Mouse (Mus musculus): Measurements from ENCODE around the gene Exosc5.

The Exosc5 gene

GRCm38 (mm10) chr7:25677013-25677412, 18.0 kb downstream of the Exosc5 start:
- DNase-seq (ENCODE audit: low spot score in 2 of 2): no peak

- DNase-seq (ENCODE audit: low spot score in 2 of 2): no peak
Measured at GRCm38 (mm10) chr7:25679971-25680370, 21.0 kb downstream of the Exosc5 start.

DNA sequence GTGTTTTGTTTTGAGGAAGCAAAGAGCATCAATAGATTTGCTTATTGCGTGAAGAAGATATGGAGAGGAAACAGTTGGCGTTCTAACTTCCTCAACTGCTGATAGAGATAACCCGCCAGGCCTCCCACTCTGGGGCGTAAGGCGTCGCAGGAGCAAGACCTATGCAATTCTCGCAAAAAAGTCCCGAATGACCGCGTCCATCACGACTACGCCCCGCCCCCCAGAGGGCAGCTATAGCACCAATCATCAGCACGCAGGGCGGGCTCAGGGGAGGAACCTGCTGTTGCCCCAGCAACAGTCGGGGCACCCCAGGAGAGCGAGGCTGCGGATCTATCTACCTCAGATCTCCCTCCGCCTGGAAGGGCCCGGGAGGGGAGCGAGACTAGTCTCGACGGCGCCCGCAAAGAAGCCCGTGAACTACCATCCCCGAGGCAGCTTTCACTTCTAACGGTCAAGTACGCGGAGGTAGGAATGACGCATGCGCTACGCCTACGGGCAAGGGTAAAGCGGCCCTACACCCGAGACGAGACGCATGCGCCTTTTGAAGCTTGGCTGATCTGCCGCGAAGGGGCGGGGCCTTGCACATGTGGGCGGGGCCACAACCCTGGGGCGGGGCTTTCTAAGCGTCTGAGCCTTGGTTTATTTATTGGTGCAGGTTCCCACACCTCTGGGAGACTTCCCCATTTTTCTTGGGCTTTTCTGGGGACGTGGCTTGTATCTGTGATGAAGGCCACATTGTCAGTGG, 21.7 kb downstream of the Exosc5 start, which contains the start of gene B9d2:
Gene B9d2 (plus strand): TSS at position 267 of the 745 bp plus-strand sequence.
- peak; percentile 97 to 98 for DNase-seq (ENCODE audit: low spot score in 2 of 2)

DNA sequence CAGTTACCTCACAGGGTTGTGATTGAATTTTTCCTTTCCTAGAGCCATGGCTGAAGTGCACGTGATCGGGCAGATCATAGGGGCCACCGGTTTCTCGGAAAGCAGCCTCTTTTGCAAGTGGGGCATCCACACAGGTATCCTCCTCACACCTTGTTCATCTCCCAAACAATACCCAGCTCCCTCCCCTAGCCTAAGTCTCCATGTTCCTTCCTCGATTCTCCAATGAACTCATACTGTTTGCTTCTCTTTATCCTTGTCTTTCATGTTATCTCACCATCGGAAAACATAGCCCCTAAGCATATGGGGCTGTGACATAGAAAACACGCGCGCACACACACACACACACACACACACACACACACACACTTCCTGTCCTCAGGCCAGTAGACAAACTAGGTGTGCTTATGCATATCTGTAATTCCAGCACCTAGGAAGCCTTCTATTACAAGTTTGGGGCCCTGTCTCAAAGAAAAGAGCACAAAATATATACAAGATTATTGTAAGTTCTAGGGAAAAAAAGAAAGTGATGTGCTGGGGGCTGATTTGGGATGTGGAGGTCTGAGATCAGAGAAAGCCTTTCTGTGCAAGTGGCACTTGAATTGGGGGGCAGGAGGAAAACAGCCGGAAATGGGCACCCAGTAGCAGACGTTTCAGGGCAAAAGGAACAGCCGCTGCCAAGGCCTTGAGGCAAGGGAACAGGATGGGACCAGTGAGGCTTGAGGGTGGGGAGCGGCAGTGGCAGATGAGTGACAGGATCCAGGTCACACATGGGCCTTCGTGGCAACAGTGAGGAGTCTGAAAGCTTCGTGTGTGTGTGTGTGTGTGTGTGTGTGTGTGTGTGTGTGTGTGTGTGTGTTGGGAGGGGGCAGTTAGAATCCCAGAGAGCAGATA, 22.6 kb downstream of the Exosc5 start:
- DNase-seq (ENCODE audit: low spot score in 2 of 2): no peak

DNA sequence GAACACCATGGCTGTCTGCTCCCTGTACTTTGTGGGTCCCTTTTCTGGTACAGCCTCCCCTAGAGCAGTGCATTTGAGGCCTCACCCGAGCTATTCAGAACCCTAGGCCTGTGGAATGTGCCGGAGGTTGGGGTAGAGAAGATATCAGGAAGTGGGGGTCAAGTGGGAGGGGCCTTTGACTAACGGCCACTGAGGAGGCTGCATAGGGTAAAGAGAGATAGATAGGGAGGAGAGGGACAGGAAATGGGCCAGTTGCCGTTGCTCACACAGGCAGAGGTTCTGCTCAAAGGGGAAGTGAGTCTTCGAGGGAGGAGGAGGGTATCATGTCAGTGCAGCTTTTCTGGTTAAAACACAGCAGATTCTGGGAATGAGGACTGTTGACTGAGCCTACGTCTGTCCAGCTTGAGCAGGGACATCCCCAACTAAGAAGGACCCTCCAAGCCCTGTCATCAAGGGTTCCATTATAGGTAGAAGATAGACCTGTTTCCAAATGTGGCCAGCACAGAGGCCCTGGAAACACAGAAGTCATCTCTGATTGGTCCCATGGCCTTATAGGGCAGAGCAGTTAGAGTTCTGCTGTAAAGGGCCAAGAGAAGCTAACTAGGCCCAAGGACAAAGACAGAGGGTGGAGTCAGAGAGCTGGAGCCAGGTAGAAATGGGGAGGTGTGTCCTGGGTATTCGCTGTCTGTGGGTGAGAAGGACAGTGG, 24.7 kb downstream of the Exosc5 start:
- DNase-seq (ENCODE audit: low spot score in 2 of 2): peak in 1 of 2 experiments; percentile 58

- DNase-seq (ENCODE audit: low spot score in 2 of 2): no peak
Measured at GRCm38 (mm10) chr7:25684659-25685058, 25.7 kb downstream of the Exosc5 start.

- DNase-seq (ENCODE audit: low spot score in 2 of 2): no peak
Measured at GRCm38 (mm10) chr7:25685926-25686470, 27.0 kb downstream of the Exosc5 start.

GRCm38 (mm10) chr7:25686680-25687531, 27.9 kb downstream of the Exosc5 start, which contains the start of gene Tgfb1:
Gene Tgfb1 (plus strand): TSS chr7:25687002.
- DNase-seq (ENCODE audit: low spot score in 2 of 2): peak; percentile 81 to 83

DNA sequence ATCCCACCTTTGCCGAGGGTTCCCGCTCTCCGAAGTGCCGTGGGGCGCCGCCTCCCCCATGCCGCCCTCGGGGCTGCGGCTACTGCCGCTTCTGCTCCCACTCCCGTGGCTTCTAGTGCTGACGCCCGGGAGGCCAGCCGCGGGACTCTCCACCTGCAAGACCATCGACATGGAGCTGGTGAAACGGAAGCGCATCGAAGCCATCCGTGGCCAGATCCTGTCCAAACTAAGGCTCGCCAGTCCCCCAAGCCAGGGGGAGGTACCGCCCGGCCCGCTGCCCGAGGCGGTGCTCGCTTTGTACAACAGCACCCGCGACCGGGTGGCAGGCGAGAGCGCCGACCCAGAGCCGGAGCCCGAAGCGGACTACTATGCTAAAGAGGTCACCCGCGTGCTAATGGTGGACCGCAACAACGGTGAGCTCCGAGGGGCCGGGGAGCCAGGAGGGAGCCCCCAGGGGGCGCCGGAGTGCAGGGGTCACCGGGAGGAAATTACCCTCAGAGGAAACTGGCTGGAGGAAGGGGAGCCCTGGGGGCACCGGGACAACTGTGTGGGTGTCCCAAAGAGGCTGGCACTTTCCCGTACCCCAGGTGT, 28.9 kb downstream of the Exosc5 start:
- DNase-seq (ENCODE audit: low spot score in 2 of 2): peak in 1 of 2 experiments; percentile 68

DNA sequence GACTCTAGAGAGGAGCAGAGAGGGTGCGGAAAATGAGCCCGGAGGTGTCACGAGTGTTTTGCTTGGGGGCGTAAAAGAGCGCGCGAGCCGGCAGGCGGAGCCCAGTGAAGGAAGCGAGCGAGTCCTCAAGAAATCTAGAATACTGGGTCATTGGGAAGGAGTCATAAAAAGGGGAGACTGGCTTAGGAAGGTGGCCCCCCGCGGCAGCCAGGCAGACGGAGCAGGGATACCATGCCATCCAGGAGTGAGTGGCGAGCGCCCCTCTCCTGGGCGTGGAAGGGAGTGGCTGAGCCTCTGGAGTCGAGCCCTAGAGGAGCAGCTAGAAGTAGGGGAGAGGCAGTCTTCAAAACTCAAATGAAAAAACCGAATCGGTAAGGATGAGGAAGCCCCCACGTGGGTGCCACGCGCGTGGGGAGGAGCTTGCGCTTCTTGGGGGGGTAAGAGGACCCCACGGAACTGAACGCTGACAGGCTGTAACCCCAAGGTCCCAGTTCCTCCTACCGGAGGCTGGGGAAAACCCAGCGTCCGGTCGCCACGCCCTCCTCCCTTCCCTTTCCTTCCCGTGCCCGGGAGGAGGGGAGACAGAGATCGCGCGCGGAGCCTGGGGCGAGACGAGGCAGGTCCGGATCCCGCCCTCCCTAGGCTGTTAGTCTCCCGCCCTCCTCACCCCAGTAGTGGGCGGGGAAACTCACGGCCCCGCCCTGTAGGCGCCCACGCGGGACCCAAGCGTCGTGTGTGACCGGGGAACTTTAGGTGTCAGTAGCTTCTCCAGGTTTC, 30.0 kb downstream of the Exosc5 start:
- DNase-seq (ENCODE audit: low spot score in 2 of 2): peak; percentile 86 to 91

GRCm38 (mm10) chr7:25689603-25690021, 30.6 kb downstream of the Exosc5 start:
- no peak for DNase-seq (ENCODE audit: low spot score in 2 of 2)

GRCm38 (mm10) chr7:25690051-25690450, 31.1 kb downstream of the Exosc5 start:
- no peak for DNase-seq (ENCODE audit: low spot score in 2 of 2)

GRCm38 (mm10) chr7:25694104-25694503, 35.1 kb downstream of the Exosc5 start:
- no peak for DNase-seq (ENCODE audit: low spot score in 2 of 2)

GRCm38 (mm10) chr7:25699851-25700250, 40.9 kb downstream of the Exosc5 start:
- no peak for DNase-seq (ENCODE audit: low spot score in 2 of 2)

DNA sequence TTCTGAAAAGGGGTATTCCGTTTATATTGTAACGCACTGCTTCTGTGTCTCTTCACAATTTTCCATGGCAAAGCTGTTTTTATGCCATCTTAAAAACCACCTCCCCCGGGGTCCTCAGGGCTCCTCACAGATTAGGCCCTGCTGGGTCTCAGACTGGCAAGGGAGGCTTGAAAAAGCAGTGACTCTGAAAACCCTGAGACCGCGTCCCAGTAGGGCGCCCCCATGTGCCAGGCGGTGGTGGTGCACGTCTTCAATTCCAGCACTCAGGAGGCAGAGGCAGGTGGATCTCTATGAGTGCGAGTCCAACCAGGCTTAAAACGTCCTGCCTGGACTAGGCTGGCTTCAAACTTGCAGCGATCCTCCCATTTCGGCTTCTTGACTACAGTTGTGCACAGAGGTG, 41.8 kb downstream of the Exosc5 start:
- DNase-seq (ENCODE audit: low spot score in 2 of 2): no peak

GRCm38 (mm10) chr7:25702350-25702749, 43.4 kb downstream of the Exosc5 start:
- no peak for DNase-seq (ENCODE audit: low spot score in 2 of 2)

DNA sequence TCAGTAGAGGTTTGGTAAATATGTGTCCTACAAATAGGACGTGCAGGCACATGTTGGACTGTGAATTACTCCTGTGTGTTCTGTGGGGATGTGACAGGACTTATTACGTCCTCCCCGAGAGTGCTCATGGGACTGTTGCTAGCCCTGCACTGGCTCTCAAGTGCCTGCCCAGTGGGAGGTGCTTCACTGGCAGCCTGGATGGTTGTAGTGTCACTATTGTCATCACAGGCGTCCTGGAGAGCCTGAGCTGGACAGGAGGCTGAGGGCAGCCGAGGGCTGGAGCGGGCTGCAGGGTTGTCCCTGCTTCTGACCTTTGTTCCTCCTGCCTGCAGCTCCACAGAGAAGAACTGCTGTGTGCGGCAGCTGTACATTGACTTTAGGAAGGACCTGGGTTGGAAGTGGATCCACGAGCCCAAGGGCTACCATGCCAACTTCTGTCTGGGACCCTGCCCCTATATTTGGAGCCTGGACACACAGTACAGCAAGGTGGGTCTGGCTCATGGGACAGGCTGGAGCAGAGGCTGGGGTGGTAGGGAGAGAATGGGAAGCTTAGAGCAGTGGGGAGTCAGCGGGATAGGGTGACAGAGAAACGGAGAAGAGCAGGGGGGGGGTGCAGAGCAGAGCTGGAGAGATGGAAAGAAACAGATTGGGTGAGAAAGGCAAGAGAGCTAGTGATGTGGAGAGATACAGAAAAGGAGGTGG, 45.0 kb downstream of the Exosc5 start:
- peak in 1 of 2 experiments; percentile 53 for DNase-seq (ENCODE audit: low spot score in 2 of 2)

DNA sequence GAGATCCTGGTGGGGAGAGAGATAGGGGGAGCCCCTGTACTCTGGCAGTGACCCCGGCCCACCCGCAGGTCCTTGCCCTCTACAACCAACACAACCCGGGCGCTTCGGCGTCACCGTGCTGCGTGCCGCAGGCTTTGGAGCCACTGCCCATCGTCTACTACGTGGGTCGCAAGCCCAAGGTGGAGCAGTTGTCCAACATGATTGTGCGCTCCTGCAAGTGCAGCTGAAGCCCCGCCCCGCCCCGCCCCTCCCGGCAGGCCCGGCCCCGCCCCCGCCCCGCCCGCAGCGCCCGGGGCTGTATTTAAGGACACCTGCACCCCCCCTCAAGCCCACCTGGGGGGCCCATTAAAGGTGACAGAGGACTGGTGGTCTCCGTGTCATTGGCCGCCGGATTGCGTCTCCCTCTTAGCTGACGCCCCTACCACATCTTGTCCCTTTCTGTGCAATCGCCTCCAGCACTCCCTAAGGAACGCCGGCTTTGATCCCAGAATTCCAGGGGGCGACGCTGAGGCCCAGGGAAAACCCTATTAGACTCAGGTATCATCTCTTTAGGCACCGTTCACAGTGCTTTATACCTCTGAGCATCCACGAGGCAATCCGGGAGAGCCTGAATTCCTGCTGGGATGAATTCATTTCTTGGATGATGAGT, 45.9 kb downstream of the Exosc5 start:
- DNase-seq (ENCODE audit: low spot score in 2 of 2): no peak
